Mouse (Mus musculus): ENCODE data around the gene Art1. TPM values are rescaled to one million over a fixed set of nuclear protein-coding genes. Genes with fewer than 3 reads are reported as not detected.
A peak's percentile ranks its signal among the peaks of the same experiment; 100 is the strongest.

Gene Art1
- polyA plus RNA-seq, 1 experiment from 2014 or later, result 0.22 TPM

DNA sequence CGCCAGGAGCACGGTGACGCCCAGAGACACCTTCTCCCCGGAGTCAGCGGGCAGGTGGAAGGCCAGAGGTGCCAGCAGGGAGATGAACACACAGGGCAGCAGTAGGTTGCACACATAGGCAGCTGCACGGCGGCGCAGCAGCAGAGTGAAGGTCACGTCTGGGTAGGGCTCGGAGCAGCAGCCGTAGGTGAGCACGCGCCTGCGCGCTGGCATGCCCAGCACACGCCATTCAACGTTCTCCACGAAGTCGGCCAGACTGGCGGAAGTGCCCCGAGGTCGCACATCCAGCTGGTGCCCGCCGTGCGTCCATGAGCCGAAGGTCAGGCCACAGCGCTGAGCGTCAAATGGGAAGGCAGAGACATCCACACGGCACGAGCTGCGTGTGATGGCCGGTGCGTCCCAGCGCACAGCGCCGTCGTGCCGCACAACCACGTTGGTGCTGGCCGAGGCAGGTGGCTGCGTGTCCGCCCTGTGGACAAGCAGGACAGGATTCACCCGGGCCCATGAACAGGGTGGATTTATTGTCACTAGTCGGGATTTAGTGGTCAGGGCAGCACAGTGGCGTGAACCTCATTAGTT lies 11.7 kb downstream of the Art1 start:
- no peak for DNase-seq
- WGBS (ENCODE audit: insufficient replicate concordance), result 79% methylated on average over 45 of the region's 45 CpGs
- Histone ChIP-seq H3K4me1 (ENCODE audit: insufficient read depth) (no peaks in the 10 kb centered on the region), H3K4me2 (ENCODE audit: low read depth, low read length) (no peak overlapping the region), H3K9me3 (ENCODE audit: low read length) (no peaks in the 10 kb centered on the region), H3K4me3 (ENCODE audit: low read depth, low read length) (no peak overlapping the region), H3K9ac (replicated peaks) (no peak overlapping the region), H3K27ac (ENCODE audit: low read depth) (no peak overlapping the region), H3K36me3 (replicated peaks; ENCODE audit: insufficient read depth, low read length) (no peaks in the 10 kb centered on the region), H3K27me3 (ENCODE audit: insufficient read depth, low read length) (no peaks in the 10 kb centered on the region)
- TF ChIP-seq EP300 (IDR thresholded peaks at IDR 0.05; ENCODE audit: low read depth) (no peak), CTCF (IDR thresholded peaks at IDR 0.05; ENCODE audit: low read depth) (no peak)
- ATAC-seq, result no peak

DNA sequence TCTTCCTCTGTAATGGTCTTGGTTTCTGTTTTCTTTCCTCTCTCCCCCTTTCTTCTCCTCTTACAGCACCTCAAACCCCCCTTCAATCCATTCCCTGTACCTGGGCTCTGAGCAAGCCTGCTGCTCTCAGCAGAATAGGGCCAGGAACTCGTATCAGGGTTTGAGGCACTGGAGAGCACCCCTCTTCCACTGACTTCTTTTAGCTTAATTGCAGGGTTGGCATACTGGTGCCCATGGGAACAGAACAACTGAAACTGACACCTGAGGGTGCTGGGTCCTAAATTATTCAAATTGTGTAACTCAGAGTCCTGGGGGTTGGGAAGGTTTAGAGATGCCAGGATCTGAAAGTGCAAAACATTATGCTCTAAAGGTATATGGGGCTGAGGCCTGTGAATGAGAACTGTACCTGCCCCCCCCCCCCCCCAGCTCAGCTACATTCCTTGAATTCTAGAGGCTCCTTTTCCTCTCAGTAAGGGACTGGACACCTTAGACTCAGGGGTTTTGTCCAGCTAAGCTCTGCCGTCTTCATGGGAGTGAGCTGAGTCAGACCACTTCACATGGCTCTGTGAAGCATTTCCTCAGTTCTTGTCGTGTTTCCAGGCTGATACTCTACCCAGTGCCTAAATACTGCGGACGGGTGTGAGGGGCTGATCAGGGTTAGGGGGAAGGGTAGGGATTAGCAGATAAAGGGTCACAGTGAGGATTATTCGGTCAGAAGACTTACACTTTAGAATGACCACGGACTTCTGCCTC lies 15.2 kb downstream of the Art1 start, which contains the start of gene Chrna10:
TSS of gene Chrna10 (minus strand) at position 250 of the 753 bp plus-strand sequence.
- Histone ChIP-seq H3K27me3 (ENCODE audit: insufficient read depth, low read length) (no peaks in the 10 kb centered on the region), H3K27ac (ENCODE audit: low read depth) (no peak within 1 kb of the TSS), H3K9me3 (ENCODE audit: low read length) (no peaks in the 10 kb centered on the region), H3K9ac (replicated peaks) (no peak within 1 kb of the TSS), H3K4me2 (ENCODE audit: low read depth, low read length) (no peak within 1 kb of the TSS), H3K4me1 (ENCODE audit: insufficient read depth) (no peaks in the 10 kb centered on the region), H3K4me3 (ENCODE audit: low read depth, low read length) (no peak within 1 kb of the TSS), H3K36me3 (replicated peaks; ENCODE audit: insufficient read depth, low read length) (peaks cover 18% of the 10 kb centered on the region)
- no peak for DNase-seq
- no peak for ATAC-seq
- 43% methylated on average over 7 of the region's 7 CpGs for WGBS (ENCODE audit: insufficient replicate concordance)
- no peak for TF ChIP-seq EP300 (IDR thresholded peaks at IDR 0.05; ENCODE audit: low read depth)
- no peak for TF ChIP-seq CTCF (IDR thresholded peaks at IDR 0.05; ENCODE audit: low read depth)

DNA sequence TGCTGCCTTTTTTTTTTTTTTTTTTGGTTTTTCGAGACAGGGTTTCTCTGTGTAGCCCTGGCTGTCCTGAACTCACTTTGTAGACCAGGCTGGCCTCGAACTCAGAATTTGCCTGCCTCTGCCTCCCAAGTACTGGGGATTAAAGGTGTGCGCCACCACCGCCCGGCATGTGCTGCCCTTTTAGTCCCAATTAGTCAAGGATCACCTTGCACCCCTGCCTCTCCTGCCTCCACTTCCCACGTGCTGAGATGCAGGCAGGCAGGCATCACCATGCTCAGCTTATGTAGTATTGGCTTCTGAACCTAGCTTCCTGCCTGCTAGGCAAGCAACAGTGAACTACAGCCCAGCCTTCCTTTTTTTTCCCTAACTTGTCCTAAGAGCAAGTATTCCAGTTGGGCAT lies 15.8 kb downstream of the Art1 start:
- Histone ChIP-seq H3K4me2 (ENCODE audit: low read depth, low read length) (no peak overlapping the region), H3K4me1 (ENCODE audit: insufficient read depth) (no peaks in the 10 kb centered on the region), H3K9me3 (ENCODE audit: low read length) (no peaks in the 10 kb centered on the region), H3K36me3 (replicated peaks; ENCODE audit: insufficient read depth, low read length) (peaks cover 24% of the 10 kb centered on the region), H3K27ac (ENCODE audit: low read depth) (no peak overlapping the region), H3K27me3 (ENCODE audit: insufficient read depth, low read length) (no peaks in the 10 kb centered on the region), H3K4me3 (ENCODE audit: low read depth, low read length) (no peak overlapping the region), H3K9ac (replicated peaks) (no peak overlapping the region)
- WGBS (ENCODE audit: insufficient replicate concordance), result 76% methylated on average over 5 of the region's 6 CpGs
- no peak for TF ChIP-seq EP300 (IDR thresholded peaks at IDR 0.05; ENCODE audit: low read depth)
- ATAC-seq (no peak), DNase-seq (no peak)

DNA sequence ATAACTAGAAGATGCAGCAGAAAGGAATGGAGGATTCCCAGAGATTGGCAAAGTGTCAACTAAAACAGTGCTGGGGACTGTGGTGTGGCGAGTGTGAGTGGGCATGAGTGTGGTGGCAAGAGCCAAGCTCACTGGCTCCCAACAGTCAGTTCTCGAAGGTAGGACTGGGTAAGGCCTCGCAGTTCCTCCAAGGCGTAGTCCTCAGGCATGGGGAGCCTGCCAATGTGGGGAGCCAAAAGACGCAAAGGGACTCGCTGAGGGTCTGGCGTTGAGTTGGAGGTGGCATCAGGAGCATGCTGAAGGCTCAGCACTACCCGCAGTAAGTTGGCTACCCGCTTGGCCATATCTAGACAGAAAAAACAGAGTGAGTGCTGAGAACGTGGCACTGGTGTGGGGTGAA lies 18.8 kb downstream of the Art1 start:
- 89% methylated on average over 10 of the region's 10 CpGs for WGBS (ENCODE audit: insufficient replicate concordance)
- H3K4me3 ChIP-seq (ENCODE audit: low read depth, low read length), result no peak overlapping the region

DNA sequence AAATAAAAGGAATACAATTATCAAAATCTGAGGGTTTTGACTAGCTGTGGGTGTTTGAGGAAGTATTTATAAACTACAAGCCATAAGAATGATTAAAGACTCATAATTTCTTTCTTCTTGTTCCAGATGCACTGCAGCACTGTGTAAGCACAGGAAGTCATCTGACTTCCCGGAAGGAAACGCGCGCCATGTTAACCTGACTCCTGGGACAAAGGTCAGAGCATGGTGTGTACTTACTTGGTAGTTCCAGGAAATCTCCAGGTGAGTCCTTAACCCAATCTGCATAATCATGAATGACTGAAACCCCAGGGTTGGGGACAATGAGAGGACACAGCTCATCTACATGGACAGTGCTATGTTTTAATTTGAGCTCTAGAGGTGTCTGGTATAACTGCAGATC lies 30.9 kb downstream of the Art1 start:
- no peak; the same call in 1 of the 2 replicates for ATAC-seq

More for the DNA sequence above, 18.8 kb downstream of the Art1 start:
- no peak overlapping the region for H3K4me2 ChIP-seq (ENCODE audit: low read depth, low read length)
- H3K27ac ChIP-seq (ENCODE audit: low read depth), result no peak overlapping the region
- no peaks in the 10 kb centered on the region for H3K4me1 ChIP-seq (ENCODE audit: insufficient read depth)
- no peak for TF ChIP-seq CTCF (IDR thresholded peaks at IDR 0.05; ENCODE audit: low read depth)
- TF ChIP-seq EP300 (IDR thresholded peaks at IDR 0.05; ENCODE audit: low read depth), result no peak
- ATAC-seq, result no peak
- H3K9ac ChIP-seq (replicated peaks), result no peak overlapping the region
- DNase-seq, result no peak
- peaks cover 53% of the 10 kb centered on the region for H3K36me3 ChIP-seq (replicated peaks; ENCODE audit: insufficient read depth, low read length)
- no peaks in the 10 kb centered on the region for H3K9me3 ChIP-seq (ENCODE audit: low read length)
- no peaks in the 10 kb centered on the region for H3K27me3 ChIP-seq (ENCODE audit: insufficient read depth, low read length)

DNA sequence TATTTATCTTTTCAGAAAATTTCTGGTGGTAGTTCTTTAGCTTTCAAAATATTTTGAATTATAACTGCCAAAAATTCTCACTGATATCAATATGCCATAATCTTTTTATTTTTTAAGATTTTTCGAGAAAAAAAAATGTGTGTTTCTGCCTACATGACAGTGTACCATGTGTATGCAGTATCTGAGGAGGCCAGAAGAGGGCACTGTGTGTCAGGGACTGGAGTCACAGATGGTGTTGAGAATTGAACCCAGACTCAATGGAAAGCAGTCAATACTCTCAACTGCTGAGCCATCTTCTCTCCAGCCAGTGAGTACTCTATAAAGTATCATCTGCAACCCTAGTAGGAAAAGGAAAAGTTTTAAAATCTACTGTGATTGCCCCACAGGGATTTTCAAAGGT lies 35.9 kb downstream of the Art1 start:
- no peaks in the 10 kb centered on the region for H3K4me1 ChIP-seq (ENCODE audit: insufficient read depth)
- no peak overlapping the region for H3K4me3 ChIP-seq (ENCODE audit: low read depth, low read length)
- H3K9me3 ChIP-seq (ENCODE audit: low read length), result no peaks in the 10 kb centered on the region
- ATAC-seq (no peak), DNase-seq (peak; percentile 56)
- peaks cover 77% of the 10 kb centered on the region for H3K36me3 ChIP-seq (replicated peaks; ENCODE audit: insufficient read depth, low read length)
- H3K4me2 ChIP-seq (ENCODE audit: low read depth, low read length), result no peak overlapping the region
- H3K27ac ChIP-seq (ENCODE audit: low read depth), result no peak overlapping the region
- H3K9ac ChIP-seq (replicated peaks), result no peak overlapping the region
- H3K27me3 ChIP-seq (ENCODE audit: insufficient read depth, low read length), result no peaks in the 10 kb centered on the region
- WGBS (ENCODE audit: insufficient replicate concordance), result 74% methylated on average over 1 of the region's 1 CpGs
- TF ChIP-seq EP300 (IDR thresholded peaks at IDR 0.05; ENCODE audit: low read depth) (no peak), CTCF (IDR thresholded peaks at IDR 0.05; ENCODE audit: low read depth) (peak; percentile 77)

More for the DNA sequence above, 30.9 kb downstream of the Art1 start:
- Histone ChIP-seq H3K9me3 (ENCODE audit: low read length) (no peaks in the 10 kb centered on the region), H3K27me3 (ENCODE audit: insufficient read depth, low read length) (no peaks in the 10 kb centered on the region), H3K36me3 (replicated peaks; ENCODE audit: insufficient read depth, low read length) (peaks cover 79% of the 10 kb centered on the region), H3K4me2 (ENCODE audit: low read depth, low read length) (no peak overlapping the region), H3K27ac (ENCODE audit: low read depth) (no peak overlapping the region), H3K4me1 (ENCODE audit: insufficient read depth) (no peaks in the 10 kb centered on the region), H3K4me3 (ENCODE audit: low read depth, low read length) (no peak overlapping the region), H3K9ac (replicated peaks) (no peak overlapping the region)
- WGBS (ENCODE audit: insufficient replicate concordance), result 71% methylated on average over 4 of the region's 4 CpGs
- no peak for DNase-seq
- TF ChIP-seq EP300 (IDR thresholded peaks at IDR 0.05; ENCODE audit: low read depth) (no peak), CTCF (IDR thresholded peaks at IDR 0.05; ENCODE audit: low read depth) (no peak)
